Mouse (Mus musculus) E14TG2a.4 (cell line): ENCODE measurements around the gene Osbpl10.

Source experiments
- H3K27me3 ChIP-seq: 2 replicates; pipeline ENCODE4 v1.6.1; 2014; ENCODE audit warnings: low read length, control low read depth; ENCODE audit not compliant: insufficient read depth
- H3K36me3 ChIP-seq: 2 replicates; pipeline ENCODE4 v1.6.1; 2014; ENCODE audit warnings: low read length, control low read depth; ENCODE audit not compliant: insufficient read depth
- H3K4me1 ChIP-seq: replicated peaks from 2 replicates; pipeline ENCODE4 v1.6.1; 2014; ENCODE audit warnings: low read depth, low read length, control low read depth
- H3K4me3 ChIP-seq: replicated peaks from 2 replicates; pipeline ENCODE4 v1.5.1; 2014; ENCODE audit warnings: mild to moderate bottlenecking, low read length
- H3K9me3 ChIP-seq: 2 replicates; pipeline ENCODE4 v1.6.1; 2014; ENCODE audit warnings: low read length, control low read depth
- CTCF ChIP-seq: conservative IDR thresholded peaks from 2 replicates; pipeline ENCODE4 v1.5.1; 2014; ENCODE audit warnings: low read length
- NANOG ChIP-seq: IDR thresholded peaks from 2 replicates; pipeline ENCODE4 v1.6.1; 2014; ENCODE audit warnings: borderline replicate concordance, low read length, mixed read lengths
- POU5F1 ChIP-seq: IDR thresholded peaks from 2 replicates; pipeline ENCODE4 v1.6.1; 2014; ENCODE audit warnings: low read length, borderline replicate concordance

Gene Osbpl10

GRCm38 (mm10) chr9:115165996-115166395, 187.6 kb downstream of the Osbpl10 start:
- TF ChIP-seq NANOG, result no peak
- Histone ChIP-seq H3K27me3 (no peaks in the 10 kb centered on the region), H3K4me3 (no peak overlapping the region), H3K36me3 (peaks cover 11% of the 10 kb centered on the region), H3K9me3 (peaks cover 6% of the 10 kb centered on the region; the same call in 1 of the 2 replicates), H3K4me1 (peaks cover 47% of the 10 kb centered on the region)

GRCm38 (mm10) chr9:115169591-115169990, 191.2 kb downstream of the Osbpl10 start:
- no peak overlapping the region for H3K4me3 ChIP-seq
- peaks cover 17% of the 10 kb centered on the region for H3K36me3 ChIP-seq
- TF ChIP-seq CTCF (no peak), POU5F1 (no peak), NANOG (no peak)
- H3K27me3 ChIP-seq, result no peaks in the 10 kb centered on the region
- H3K9me3 ChIP-seq, result peaks cover 6% of the 10 kb centered on the region; the same call in 1 of the 2 replicates
- H3K4me1 ChIP-seq, result peaks cover 46% of the 10 kb centered on the region

- H3K27me3 ChIP-seq, result no peaks in the 10 kb centered on the region
- peaks cover 35% of the 10 kb centered on the region for H3K36me3 ChIP-seq
Observed at GRCm38 (mm10) chr9:115172096-115172495, 193.7 kb downstream of the Osbpl10 start.

GRCm38 (mm10) chr9:115179154-115179553, 200.8 kb downstream of the Osbpl10 start:
- Histone ChIP-seq H3K36me3 (peaks cover 18% of the 10 kb centered on the region), H3K27me3 (no peaks in the 10 kb centered on the region), H3K9me3 (no peaks in the 10 kb centered on the region), H3K4me1 (peaks cover 12% of the 10 kb centered on the region), H3K4me3 (no peak overlapping the region)
- no peak for TF ChIP-seq NANOG

More at GRCm38 (mm10) chr9:115172096-115172495, 193.7 kb downstream of the Osbpl10 start:
- TF ChIP-seq POU5F1 (no peak), CTCF (no peak), NANOG (no peak)
- H3K9me3 ChIP-seq, result peaks cover 6% of the 10 kb centered on the region; the same call in 1 of the 2 replicates
- H3K4me1 ChIP-seq, result peaks cover 30% of the 10 kb centered on the region
- H3K4me3 ChIP-seq, result no peak overlapping the region

- H3K36me3 ChIP-seq, result peaks cover 18% of the 10 kb centered on the region
- no peak for TF ChIP-seq CTCF
- peaks cover 12% of the 10 kb centered on the region for H3K4me1 ChIP-seq
- no peak overlapping the region for H3K4me3 ChIP-seq
- H3K27me3 ChIP-seq, result no peaks in the 10 kb centered on the region
- no peaks in the 10 kb centered on the region for H3K9me3 ChIP-seq
Observed at GRCm38 (mm10) chr9:115179935-115180334, 201.6 kb downstream of the Osbpl10 start.

GRCm38 (mm10) chr9:115186402-115186801, 208.0 kb downstream of the Osbpl10 start:
- Histone ChIP-seq H3K9me3 (no peaks in the 10 kb centered on the region), H3K27me3 (no peaks in the 10 kb centered on the region), H3K36me3 (no peaks in the 10 kb centered on the region; the same call in 1 of the 2 replicates), H3K4me1 (0 out of 2 replicates have a peak, but pooled peaks cover 6% of the 10 kb centered on the region), H3K4me3 (no peak overlapping the region)
- TF ChIP-seq NANOG, result no peak
- no peak for TF ChIP-seq POU5F1
- no peak for TF ChIP-seq CTCF

GRCm38 (mm10) chr9:115190376-115190942, 212.1 kb downstream of the Osbpl10 start:
- H3K4me1 ChIP-seq, result 0 out of 2 replicates have a peak, but pooled peaks cover 8% of the 10 kb centered on the region
- H3K9me3 ChIP-seq, result no peaks in the 10 kb centered on the region
- peaks cover 2% of the 10 kb centered on the region; the same call in 1 of the 2 replicates for H3K36me3 ChIP-seq
- no peaks in the 10 kb centered on the region for H3K27me3 ChIP-seq
- TF ChIP-seq CTCF (no peak), NANOG (no peak), POU5F1 (no peak)
- no peak overlapping the region for H3K4me3 ChIP-seq

GRCm38 (mm10) chr9:115192890-115193289, 214.5 kb downstream of the Osbpl10 start:
- H3K4me3 ChIP-seq, result no peak overlapping the region
- no peak for TF ChIP-seq NANOG
- peak; percentile 46 for TF ChIP-seq CTCF
- peaks cover 2% of the 10 kb centered on the region; the same call in 1 of the 2 replicates for H3K36me3 ChIP-seq
- H3K4me1 ChIP-seq, result 0 out of 2 replicates have a peak, but pooled peaks cover 8% of the 10 kb centered on the region
- H3K9me3 ChIP-seq, result no peaks in the 10 kb centered on the region
- H3K27me3 ChIP-seq, result no peaks in the 10 kb centered on the region

- H3K36me3 ChIP-seq, result peaks cover 13% of the 10 kb centered on the region; the same call in 1 of the 2 replicates
- no peaks in the 10 kb centered on the region for H3K27me3 ChIP-seq
- 0 out of 2 replicates have a peak, but pooled peaks cover under 1% of the 10 kb centered on the region for H3K4me1 ChIP-seq
- H3K9me3 ChIP-seq, result no peaks in the 10 kb centered on the region
- no peak overlapping the region for H3K4me3 ChIP-seq
- no peak for TF ChIP-seq POU5F1
- TF ChIP-seq CTCF, result no peak
- no peak for TF ChIP-seq NANOG
Observed at GRCm38 (mm10) chr9:115197082-115197481, 218.7 kb downstream of the Osbpl10 start.
